Mouse (Mus musculus) liver, embryonic 13.5 days (tissue): ENCODE data around the gene 4930524J08Rik. TPM values are rescaled to one million over a fixed set of nuclear protein-coding genes. Genes with fewer than 3 reads are reported as not detected.

Experiments
- ATAC-seq: fragments of 200-750 bp; cut with Nextera tagmentation; 2 replicates; pipeline ENCODE4 v1.8.0; 2017; ENCODE audit warnings: low read depth, mild to moderate bottlenecking, moderate number of reproducible peaks, moderate library complexity
- DNase-seq: peaks from one replicate; pipeline ENCODE4 v3.0.0; 2022
- H3K27ac ChIP-seq: fragments of 300-500 bp; sonication (generic); 2 replicates; pipeline ENCODE4 v1.5.1; 2015; ENCODE audit warnings: moderate library complexity, mild to moderate bottlenecking, inconsistent platforms
- H3K27me3 ChIP-seq: fragments of 300-500 bp; sonication (generic); 2 replicates; pipeline ENCODE4 v1.6.1; 2015; ENCODE audit warnings: mild to moderate bottlenecking, inconsistent platforms
- H3K36me3 ChIP-seq: fragments of 300-500 bp; sonication (generic); 2 replicates; pipeline ENCODE4 v1.6.1; 2015; ENCODE audit warnings: mild to moderate bottlenecking, inconsistent platforms
- H3K4me1 ChIP-seq: fragments of 300-500 bp; sonication (generic); replicated peaks from 2 replicates; pipeline ENCODE4 v1.6.1; 2015; ENCODE audit warnings: inconsistent platforms
- H3K4me2 ChIP-seq: fragments of 300-500 bp; sonication (generic); 2 replicates; pipeline ENCODE4 v1.6.1; 2015; ENCODE audit warnings: inconsistent platforms, mild to moderate bottlenecking, moderate library complexity
- H3K4me3 ChIP-seq: fragments of 300-500 bp; sonication (generic); replicated peaks from 2 replicates; pipeline ENCODE4 v1.5.1; 2015; ENCODE audit warnings: mild to moderate bottlenecking, inconsistent platforms
- H3K9ac ChIP-seq: fragments of 300-500 bp; sonication (generic); 2 replicates; pipeline ENCODE4 v1.6.1; 2015; ENCODE audit warnings: mild to moderate bottlenecking, inconsistent platforms
- H3K9me3 ChIP-seq: fragments of 300-500 bp; sonication (generic); replicated peaks from 2 replicates; pipeline ENCODE4 v1.6.1; 2016; ENCODE audit warnings: inconsistent platforms
- WGBS: fragments of 180-500 bp; shearing (Covaris S2); methylation state at CpG from one replicate; pipeline ENCODE4 v1.1.7; 2015; ENCODE audit not compliant: insufficient replicate concordance; 5-methylcytosine and 5-hydroxymethylcytosine counted together
- polyA plus RNA-seq: library from polyadenylated mRNA; unstranded; fragments of >200 nt; fragmentation: Nextera tagmentation; extraction: Ambion mirVana; gene quantifications from 2 replicates; pipeline ENCODE4 v1.2.1, GENCODE M21; 2015

The 4930524J08Rik gene
- polyA plus RNA-seq, 1 experiment from 2014 or later, result 0.46 TPM

- Histone ChIP-seq H3K4me1 (peaks cover 54% of the 10 kb centered on the region), H3K9me3 (no peaks in the 10 kb centered on the region), H3K27ac (no peak overlapping the region), H3K36me3 (peaks cover 32% of the 10 kb centered on the region), H3K4me2 (peak overlapping the region; percentile 51), H3K9ac (peak overlapping the region; percentile 45), H3K27me3 (no peaks in the 10 kb centered on the region), H3K4me3 (peak overlapping the region; percentile 97)
- no peak for DNase-seq
- no peak for ATAC-seq
- WGBS, result 46% methylated on average over 4 of the region's 4 CpGs
Measured at GRCm38 (mm10) chr5:99975061-99975460, 3.8 kb upstream of the 4930524J08Rik start.

DNA sequence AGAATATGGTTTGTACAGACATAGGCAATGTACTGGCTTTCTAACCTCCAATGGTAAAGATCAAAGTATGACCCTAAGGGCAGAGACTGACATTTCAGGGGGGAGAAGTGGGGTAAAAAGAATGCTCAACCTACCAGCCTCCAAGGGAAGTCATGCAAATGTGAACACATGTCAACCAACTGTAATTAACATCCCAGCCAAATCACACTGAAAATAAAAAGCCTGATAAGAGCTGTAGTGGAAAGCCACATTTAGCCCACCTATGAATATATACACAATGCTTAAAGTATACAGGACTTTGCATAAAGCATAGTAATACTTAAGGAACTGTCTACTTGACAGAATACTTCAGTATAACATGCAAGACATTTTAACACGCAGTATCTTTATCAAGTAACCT lies 3.1 kb upstream of the 4930524J08Rik start:
- Histone ChIP-seq H3K27me3 (no peaks in the 10 kb centered on the region), H3K27ac (0 out of 2 replicates have a peak overlapping the region, but pooled peaks have one; percentile 15), H3K36me3 (peaks cover 26% of the 10 kb centered on the region), H3K9ac (peak overlapping the region; percentile 60), H3K4me3 (peak overlapping the region; percentile 97), H3K4me1 (peaks cover 48% of the 10 kb centered on the region), H3K4me2 (peak overlapping the region; percentile 89), H3K9me3 (no peaks in the 10 kb centered on the region)
- 63% methylated on average over 1 of the region's 1 CpGs for WGBS
- DNase-seq (no peak), ATAC-seq (no peak)

GRCm38 (mm10) chr5:99976334-99976955 lies 2.4 kb upstream of the 4930524J08Rik start:
- peak overlapping the region; percentile 97 for H3K4me3 ChIP-seq
- no peaks in the 10 kb centered on the region for H3K27me3 ChIP-seq
- H3K9ac ChIP-seq, result peak overlapping the region; percentile 98
- no peaks in the 10 kb centered on the region for H3K9me3 ChIP-seq
- WGBS, result 9% methylated on average over 8 of the region's 8 CpGs
- DNase-seq, result no peak
- peaks cover 45% of the 10 kb centered on the region for H3K4me1 ChIP-seq
- H3K36me3 ChIP-seq, result peaks cover 24% of the 10 kb centered on the region
- H3K27ac ChIP-seq, result peak overlapping the region; percentile 94; the same call in 1 of the 2 replicates
- no peak for ATAC-seq
- H3K4me2 ChIP-seq, result peak overlapping the region; percentile 89

GRCm38 (mm10) chr5:99977516-99978301 lies 1.2 kb upstream of the 4930524J08Rik start:
- H3K36me3 ChIP-seq, result peaks cover 22% of the 10 kb centered on the region
- peak overlapping the region; percentile 97 for H3K4me3 ChIP-seq
- peaks cover 45% of the 10 kb centered on the region for H3K4me1 ChIP-seq
- DNase-seq, result peak; percentile 71
- H3K9ac ChIP-seq, result peak overlapping the region; percentile 98
- no peaks in the 10 kb centered on the region for H3K27me3 ChIP-seq
- peak overlapping the region; percentile 89 for H3K4me2 ChIP-seq
- no peaks in the 10 kb centered on the region for H3K9me3 ChIP-seq
- peak overlapping the region; percentile 94 for H3K27ac ChIP-seq
- ATAC-seq, result peak; percentile 25
- WGBS, result under 1% methylated on average over 43 of the region's 50 CpGs

GRCm38 (mm10) chr5:99983452-99984061 lies 4.7 kb downstream of the 4930524J08Rik start:
- H3K4me2 ChIP-seq, result no peak overlapping the region
- H3K4me3 ChIP-seq, result no peak overlapping the region
- H3K27ac ChIP-seq, result no peak overlapping the region
- H3K36me3 ChIP-seq, result no peaks in the 10 kb centered on the region
- DNase-seq (no peak), ATAC-seq (no peak)
- H3K9ac ChIP-seq, result no peak overlapping the region
- WGBS, result 55% methylated on average over 9 of the region's 9 CpGs
- peaks cover 22% of the 10 kb centered on the region for H3K4me1 ChIP-seq
- H3K27me3 ChIP-seq, result no peaks in the 10 kb centered on the region
- H3K9me3 ChIP-seq, result no peaks in the 10 kb centered on the region

DNA sequence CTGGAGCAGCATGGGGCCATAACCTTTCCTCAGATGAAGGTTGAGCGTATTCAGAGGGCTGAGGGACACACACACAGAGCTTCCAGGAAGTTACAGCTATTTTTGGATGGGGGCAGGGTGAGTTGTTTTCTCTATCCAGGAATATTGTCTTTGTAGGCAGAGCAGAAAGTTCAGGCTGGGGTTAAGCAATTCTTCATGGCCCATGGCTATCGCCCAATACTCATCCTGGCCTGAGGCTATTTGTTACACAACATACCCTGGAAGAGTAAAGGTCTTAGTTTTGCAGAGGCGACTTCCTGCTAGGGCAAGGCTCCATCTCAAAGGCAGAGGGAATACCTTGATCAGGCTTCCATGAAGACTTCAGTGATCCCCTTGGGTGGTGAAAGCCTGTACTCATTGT lies 15.3 kb downstream of the 4930524J08Rik start:
- Histone ChIP-seq H3K27ac (no peak overlapping the region), H3K27me3 (no peaks in the 10 kb centered on the region), H3K9me3 (no peaks in the 10 kb centered on the region), H3K4me1 (no peaks in the 10 kb centered on the region), H3K4me3 (no peak overlapping the region), H3K9ac (no peak overlapping the region), H3K4me2 (no peak overlapping the region), H3K36me3 (no peaks in the 10 kb centered on the region)
- no peak for DNase-seq
- ATAC-seq, result peak; percentile 70
- WGBS, result 56% methylated on average over 3 of the region's 3 CpGs

- H3K27ac ChIP-seq, result no peak overlapping the region
- no peaks in the 10 kb centered on the region for H3K9me3 ChIP-seq
- no peaks in the 10 kb centered on the region for H3K36me3 ChIP-seq
- no peaks in the 10 kb centered on the region for H3K27me3 ChIP-seq
- no peak overlapping the region for H3K4me2 ChIP-seq
- 81% methylated on average over 3 of the region's 3 CpGs for WGBS
- no peak overlapping the region for H3K4me3 ChIP-seq
- ATAC-seq (peak; percentile 53; the same call in 1 of the 2 replicates), DNase-seq (no peak)
- H3K9ac ChIP-seq, result no peak overlapping the region
- H3K4me1 ChIP-seq, result no peaks in the 10 kb centered on the region
Measured at GRCm38 (mm10) chr5:99994680-99995079, 15.8 kb downstream of the 4930524J08Rik start.

GRCm38 (mm10) chr5:100000048-100000447 lies 21.2 kb downstream of the 4930524J08Rik start:
- no peak overlapping the region for H3K4me3 ChIP-seq
- peaks cover 26% of the 10 kb centered on the region for H3K4me1 ChIP-seq
- H3K9me3 ChIP-seq, result no peaks in the 10 kb centered on the region
- no peaks in the 10 kb centered on the region for H3K36me3 ChIP-seq
- no peaks in the 10 kb centered on the region for H3K27me3 ChIP-seq
- no peak overlapping the region for H3K9ac ChIP-seq
- ATAC-seq (no peak), DNase-seq (no peak)
- H3K27ac ChIP-seq, result no peak overlapping the region
- WGBS, result 63% methylated on average over 7 of the region's 7 CpGs
- H3K4me2 ChIP-seq, result no peak overlapping the region

DNA sequence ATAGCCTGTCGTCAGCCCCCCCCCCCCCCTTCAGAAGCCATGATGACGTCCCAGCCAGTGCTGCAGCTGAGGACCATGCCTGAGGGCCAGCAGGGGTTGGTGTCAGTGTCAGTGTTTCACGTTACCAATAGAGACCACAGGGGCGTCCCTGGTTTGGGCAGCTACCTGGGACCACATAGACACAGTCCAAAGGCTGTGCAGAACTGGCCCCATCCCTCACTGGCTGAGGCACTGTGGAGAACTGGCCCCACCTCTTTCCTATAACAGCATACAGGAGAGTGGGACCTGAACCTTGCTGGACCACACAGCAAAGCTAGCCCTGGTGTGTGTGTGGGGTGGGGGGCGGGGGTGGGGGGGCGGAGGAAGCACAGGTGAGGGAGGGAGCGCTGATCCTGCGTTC lies 21.6 kb downstream of the 4930524J08Rik start:
- no peak overlapping the region for H3K4me3 ChIP-seq
- WGBS, result 57% methylated on average over 8 of the region's 8 CpGs
- DNase-seq (no peak), ATAC-seq (no peak)
- no peaks in the 10 kb centered on the region for H3K36me3 ChIP-seq
- H3K9me3 ChIP-seq, result no peaks in the 10 kb centered on the region
- H3K9ac ChIP-seq, result no peak overlapping the region
- H3K27me3 ChIP-seq, result no peaks in the 10 kb centered on the region
- H3K4me2 ChIP-seq, result no peak overlapping the region
- peaks cover 31% of the 10 kb centered on the region for H3K4me1 ChIP-seq
- H3K27ac ChIP-seq, result no peak overlapping the region

DNA sequence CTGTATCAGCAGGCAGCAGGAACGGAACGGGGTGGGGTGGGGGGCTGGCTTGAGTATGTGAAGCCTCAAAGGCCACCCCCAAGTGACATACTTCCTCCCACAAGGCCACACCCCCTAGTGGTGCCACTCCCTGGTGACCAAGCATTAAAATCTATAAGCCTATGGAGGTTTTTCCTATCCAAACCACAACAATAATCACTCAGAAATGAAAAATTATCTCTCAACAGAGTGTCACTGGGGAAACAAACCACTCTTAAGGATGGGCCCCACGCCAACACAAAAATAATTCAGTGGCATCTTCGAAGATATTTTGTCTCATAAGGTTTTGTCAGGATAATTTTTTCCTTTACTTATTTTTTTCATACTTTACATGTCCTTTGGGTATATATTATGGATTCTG lies 25.0 kb downstream of the 4930524J08Rik start:
- Histone ChIP-seq H3K9me3 (no peaks in the 10 kb centered on the region), H3K4me1 (peaks cover 48% of the 10 kb centered on the region), H3K4me2 (no peak overlapping the region), H3K9ac (no peak overlapping the region), H3K4me3 (no peak overlapping the region), H3K27me3 (no peaks in the 10 kb centered on the region), H3K36me3 (no peaks in the 10 kb centered on the region), H3K27ac (no peak overlapping the region)
- ATAC-seq (no peak), DNase-seq (no peak)
- 74% methylated on average over 4 of the region's 4 CpGs for WGBS

GRCm38 (mm10) chr5:100005431-100005830 lies 26.6 kb downstream of the 4930524J08Rik start:
- H3K27ac ChIP-seq, result peak overlapping the region; percentile 35
- WGBS, result 28% methylated on average over 3 of the region's 3 CpGs
- no peak overlapping the region for H3K9ac ChIP-seq
- ATAC-seq (peak; percentile 84), DNase-seq (no peak)
- no peak overlapping the region for H3K4me3 ChIP-seq
- H3K4me1 ChIP-seq, result peaks cover 45% of the 10 kb centered on the region
- H3K9me3 ChIP-seq, result no peaks in the 10 kb centered on the region
- H3K27me3 ChIP-seq, result no peaks in the 10 kb centered on the region
- no peaks in the 10 kb centered on the region for H3K36me3 ChIP-seq
- peak overlapping the region; percentile 6; the same call in 1 of the 2 replicates for H3K4me2 ChIP-seq
